Mouse (Mus musculus) forebrain, embryonic 15.5 days (tissue): ENCODE measurements around the gene Atp8a2. TPM values are rescaled to one million over a fixed set of nuclear protein-coding genes. Genes with fewer than 3 reads are reported as not detected.

ENCODE experiments used
- ATAC-seq: fragments of 200-750 bp; cut with Nextera tagmentation; replicated peaks from 2 replicates; pipeline ENCODE4 v1.8.0; 2017; ENCODE audit warnings: mild to moderate bottlenecking, moderate TSS enrichment, moderate library complexity
- H3K27ac ChIP-seq: fragments of 300-500 bp; sonication (generic); replicated peaks from 2 replicates; pipeline ENCODE4 v1.5.1; 2015; ENCODE audit warnings: mild to moderate bottlenecking, inconsistent platforms
- H3K27me3 ChIP-seq: fragments of 300-500 bp; sonication (generic); 2 replicates; pipeline ENCODE4 v1.6.1; 2015; ENCODE audit warnings: inconsistent platforms
- H3K36me3 ChIP-seq: fragments of 300-500 bp; sonication (generic); 2 replicates; pipeline ENCODE4 v1.6.1; 2015; ENCODE audit warnings: mild to moderate bottlenecking, inconsistent platforms
- H3K4me1 ChIP-seq: fragments of 300-500 bp; sonication (generic); 2 replicates; pipeline ENCODE4 v1.6.1; 2015; ENCODE audit warnings: inconsistent platforms
- H3K4me2 ChIP-seq: fragments of 300-500 bp; sonication (generic); replicated peaks from 2 replicates; pipeline ENCODE4 v1.6.1; 2015; ENCODE audit warnings: mild to moderate bottlenecking, inconsistent platforms
- H3K4me3 ChIP-seq: fragments of 300-500 bp; sonication (generic); 2 replicates; pipeline ENCODE4 v1.5.1; 2015; ENCODE audit warnings: mild to moderate bottlenecking, inconsistent platforms
- H3K9ac ChIP-seq: fragments of 300-500 bp; sonication (generic); replicated peaks from 2 replicates; pipeline ENCODE4 v1.6.1; 2015; ENCODE audit warnings: mild to moderate bottlenecking, inconsistent platforms
- H3K9me3 ChIP-seq: fragments of 300-500 bp; sonication (generic); 2 replicates; pipeline ENCODE4 v1.6.1; 2016; ENCODE audit warnings: inconsistent platforms
- WGBS: fragments of 180-500 bp; shearing (Covaris S2); methylation state at CpG from one replicate; pipeline ENCODE4 v1.1.7; 2015; ENCODE audit warnings: mixed read lengths; 5-methylcytosine and 5-hydroxymethylcytosine counted together
- polyA plus RNA-seq: library from polyadenylated mRNA; unstranded; fragments of >200 nt; fragmentation: Nextera tagmentation; extraction: Ambion mirVana; gene quantifications from 2 replicates; pipeline ENCODE4 v1.2.1, GENCODE M21; 2015

Gene Atp8a2
- polyA plus RNA-seq, 1 experiment from 2014 or later, result 31.7 TPM

GRCm38 (mm10) chr14:60138339-60138738 is 58.6 kb downstream of the Atp8a2 start:
- no peaks in the 10 kb centered on the region for H3K4me1 ChIP-seq
- H3K4me3 ChIP-seq, result no peak overlapping the region
- WGBS, result 96% methylated on average over 4 of the region's 4 CpGs
- H3K36me3 ChIP-seq, result no peaks in the 10 kb centered on the region
- H3K27ac ChIP-seq, result no peak overlapping the region
- H3K27me3 ChIP-seq, result no peaks in the 10 kb centered on the region
- H3K9ac ChIP-seq, result no peak overlapping the region
- ATAC-seq, result no peak
- no peaks in the 10 kb centered on the region for H3K9me3 ChIP-seq
- H3K4me2 ChIP-seq, result no peak overlapping the region

GRCm38 (mm10) chr14:60137812-60138211 is 59.2 kb downstream of the Atp8a2 start:
- 83% methylated on average over 6 of the region's 6 CpGs for WGBS
- no peak for ATAC-seq
- Histone ChIP-seq H3K27me3 (no peaks in the 10 kb centered on the region), H3K27ac (no peak overlapping the region), H3K9ac (no peak overlapping the region), H3K4me3 (no peak overlapping the region), H3K9me3 (no peaks in the 10 kb centered on the region), H3K4me1 (no peaks in the 10 kb centered on the region), H3K36me3 (no peaks in the 10 kb centered on the region), H3K4me2 (no peak overlapping the region)

- no peaks in the 10 kb centered on the region for H3K27me3 ChIP-seq
- no peak for ATAC-seq
- H3K36me3 ChIP-seq, result no peaks in the 10 kb centered on the region
- no peak overlapping the region for H3K4me2 ChIP-seq
- 85% methylated on average over 4 of the region's 4 CpGs for WGBS
- H3K4me1 ChIP-seq, result no peaks in the 10 kb centered on the region
- no peak overlapping the region for H3K27ac ChIP-seq
- no peaks in the 10 kb centered on the region for H3K9me3 ChIP-seq
- H3K9ac ChIP-seq, result no peak overlapping the region
- no peak overlapping the region for H3K4me3 ChIP-seq
Measured at GRCm38 (mm10) chr14:60135801-60136200, 61.2 kb downstream of the Atp8a2 start.

GRCm38 (mm10) chr14:60134720-60135119 is 62.3 kb downstream of the Atp8a2 start:
- 74% methylated on average over 9 of the region's 9 CpGs for WGBS
- ATAC-seq, result no peak

GRCm38 (mm10) chr14:60131196-60131876 is 65.6 kb downstream of the Atp8a2 start:
- WGBS, result 92% methylated on average over 9 of the region's 9 CpGs
- no peak for ATAC-seq
- Histone ChIP-seq H3K9me3 (no peaks in the 10 kb centered on the region), H3K27me3 (no peaks in the 10 kb centered on the region), H3K4me3 (no peak overlapping the region), H3K4me1 (no peaks in the 10 kb centered on the region), H3K27ac (no peak overlapping the region), H3K9ac (no peak overlapping the region), H3K36me3 (no peaks in the 10 kb centered on the region), H3K4me2 (no peak overlapping the region)

More at GRCm38 (mm10) chr14:60134720-60135119, 62.3 kb downstream of the Atp8a2 start:
- H3K36me3 ChIP-seq, result no peaks in the 10 kb centered on the region
- H3K4me1 ChIP-seq, result no peaks in the 10 kb centered on the region
- H3K27me3 ChIP-seq, result no peaks in the 10 kb centered on the region
- H3K4me3 ChIP-seq, result no peak overlapping the region
- no peak overlapping the region for H3K4me2 ChIP-seq
- no peaks in the 10 kb centered on the region for H3K9me3 ChIP-seq
- H3K9ac ChIP-seq, result no peak overlapping the region
- no peak overlapping the region for H3K27ac ChIP-seq

GRCm38 (mm10) chr14:60129564-60129963 is 67.4 kb downstream of the Atp8a2 start:
- Histone ChIP-seq H3K9ac (no peak overlapping the region), H3K4me1 (no peaks in the 10 kb centered on the region), H3K27me3 (no peaks in the 10 kb centered on the region), H3K27ac (no peak overlapping the region), H3K9me3 (no peaks in the 10 kb centered on the region), H3K36me3 (no peaks in the 10 kb centered on the region), H3K4me3 (no peak overlapping the region), H3K4me2 (no peak overlapping the region)
- 86% methylated on average over 5 of the region's 5 CpGs for WGBS
- no peak for ATAC-seq

- no peak overlapping the region for H3K4me2 ChIP-seq
- H3K36me3 ChIP-seq, result no peaks in the 10 kb centered on the region
- WGBS, result 80% methylated on average over 9 of the region's 9 CpGs
- H3K27me3 ChIP-seq, result no peaks in the 10 kb centered on the region
- H3K9me3 ChIP-seq, result no peaks in the 10 kb centered on the region
- no peak overlapping the region for H3K9ac ChIP-seq
- 0 out of 2 replicates have a peak, but pooled peaks cover 3% of the 10 kb centered on the region for H3K4me1 ChIP-seq
- no peak overlapping the region for H3K4me3 ChIP-seq
- H3K27ac ChIP-seq, result no peak overlapping the region
- ATAC-seq, result no peak
Measured at GRCm38 (mm10) chr14:60125202-60125601, 71.8 kb downstream of the Atp8a2 start.

- Histone ChIP-seq H3K27me3 (no peaks in the 10 kb centered on the region), H3K4me1 (0 out of 2 replicates have a peak, but pooled peaks cover 3% of the 10 kb centered on the region), H3K9me3 (no peaks in the 10 kb centered on the region), H3K27ac (no peak overlapping the region), H3K4me2 (no peak overlapping the region), H3K36me3 (no peaks in the 10 kb centered on the region), H3K4me3 (no peak overlapping the region), H3K9ac (no peak overlapping the region)
- 24% methylated on average over 10 of the region's 10 CpGs for WGBS
- no peak for ATAC-seq
Measured at GRCm38 (mm10) chr14:60121572-60121971, 75.4 kb downstream of the Atp8a2 start.

GRCm38 (mm10) chr14:60117792-60118585 is 79.0 kb downstream of the Atp8a2 start:
- 89% methylated on average over 9 of the region's 9 CpGs for WGBS
- H3K9me3 ChIP-seq, result no peaks in the 10 kb centered on the region
- H3K4me2 ChIP-seq, result no peak overlapping the region
- H3K27ac ChIP-seq, result no peak overlapping the region
- ATAC-seq, result no peak
- H3K9ac ChIP-seq, result no peak overlapping the region
- no peak overlapping the region for H3K4me3 ChIP-seq
- no peaks in the 10 kb centered on the region for H3K27me3 ChIP-seq
- H3K4me1 ChIP-seq, result 0 out of 2 replicates have a peak, but pooled peaks cover 3% of the 10 kb centered on the region
- H3K36me3 ChIP-seq, result no peaks in the 10 kb centered on the region

GRCm38 (mm10) chr14:60086808-60087725 is 109.9 kb downstream of the Atp8a2 start:
- H3K9me3 ChIP-seq, result no peaks in the 10 kb centered on the region
- no peaks in the 10 kb centered on the region for H3K27me3 ChIP-seq
- ATAC-seq, result peak; percentile 94
- peaks cover 9% of the 10 kb centered on the region for H3K4me1 ChIP-seq
- peak overlapping the region; percentile 75 for H3K9ac ChIP-seq
- peak overlapping the region; percentile 81 for H3K4me2 ChIP-seq
- no peaks in the 10 kb centered on the region for H3K36me3 ChIP-seq
- peak overlapping the region; percentile 62 for H3K4me3 ChIP-seq
- peak overlapping the region; percentile 46 for H3K27ac ChIP-seq
- WGBS, result 14% methylated on average over 30 of the region's 33 CpGs

- peak overlapping the region; percentile 62 for H3K4me3 ChIP-seq
- H3K27me3 ChIP-seq, result no peaks in the 10 kb centered on the region
- H3K27ac ChIP-seq, result peak overlapping the region; percentile 46
- peak overlapping the region; percentile 75 for H3K9ac ChIP-seq
- H3K36me3 ChIP-seq, result no peaks in the 10 kb centered on the region
- no peaks in the 10 kb centered on the region for H3K9me3 ChIP-seq
- 2% methylated on average over 21 of the region's 21 CpGs for WGBS
- peaks cover 9% of the 10 kb centered on the region for H3K4me1 ChIP-seq
- H3K4me2 ChIP-seq, result peak overlapping the region; percentile 81
- ATAC-seq, result peak; percentile 71
Measured at GRCm38 (mm10) chr14:60086254-60086807, 110.6 kb downstream of the Atp8a2 start.
